Mouse (Mus musculus) inflammation-experienced regulatory T-cells, adult 6 months (primary cell): ENCODE measurements around the gene Adgb. TPM values are rescaled to one million over a fixed set of nuclear protein-coding genes. Genes with fewer than 3 reads are reported as not detected.

Experiments
- ATAC-seq: one replicate; pipeline ENCODE4 v1.8.0; 2017
- polyA plus RNA-seq, 3 experiments: library from polyadenylated mRNA; unstranded; fragments of 100-300 nt; shearing (Covaris generic); gene quantifications; one replicate each; pipeline ENCODE4 v1.2.1; 2017

Gene Adgb
- polyA plus RNA-seq, 3 experiments from 2014 or later: not detected

GRCm38 (mm10) chr10:10343930-10344329, 128.2 kb downstream of the Adgb start:
- ATAC-seq: no peak

GRCm38 (mm10) chr10:10325560-10325959, 146.6 kb downstream of the Adgb start:
- ATAC-seq: no peak

DNA sequence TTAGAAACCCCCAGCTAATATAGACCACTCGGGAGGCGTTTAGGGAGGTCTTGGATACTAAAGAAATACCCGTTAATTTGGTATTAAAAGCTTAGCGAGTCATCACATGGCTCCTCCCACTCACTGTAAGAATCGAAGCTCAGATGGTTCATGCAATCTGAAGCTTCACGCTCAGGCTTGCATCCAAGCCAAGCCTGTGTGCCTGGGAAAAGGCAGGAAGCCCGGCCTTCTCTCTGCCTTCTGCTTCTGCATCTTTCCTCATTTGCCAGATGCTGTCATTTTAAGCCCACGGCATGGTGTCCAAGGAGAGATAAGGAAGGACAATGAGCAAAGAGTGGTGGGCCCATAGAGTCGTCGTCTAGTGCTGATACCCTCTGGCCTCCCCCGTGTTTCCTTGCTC, 149.2 kb downstream of the Adgb start:
- ATAC-seq: no peak

DNA sequence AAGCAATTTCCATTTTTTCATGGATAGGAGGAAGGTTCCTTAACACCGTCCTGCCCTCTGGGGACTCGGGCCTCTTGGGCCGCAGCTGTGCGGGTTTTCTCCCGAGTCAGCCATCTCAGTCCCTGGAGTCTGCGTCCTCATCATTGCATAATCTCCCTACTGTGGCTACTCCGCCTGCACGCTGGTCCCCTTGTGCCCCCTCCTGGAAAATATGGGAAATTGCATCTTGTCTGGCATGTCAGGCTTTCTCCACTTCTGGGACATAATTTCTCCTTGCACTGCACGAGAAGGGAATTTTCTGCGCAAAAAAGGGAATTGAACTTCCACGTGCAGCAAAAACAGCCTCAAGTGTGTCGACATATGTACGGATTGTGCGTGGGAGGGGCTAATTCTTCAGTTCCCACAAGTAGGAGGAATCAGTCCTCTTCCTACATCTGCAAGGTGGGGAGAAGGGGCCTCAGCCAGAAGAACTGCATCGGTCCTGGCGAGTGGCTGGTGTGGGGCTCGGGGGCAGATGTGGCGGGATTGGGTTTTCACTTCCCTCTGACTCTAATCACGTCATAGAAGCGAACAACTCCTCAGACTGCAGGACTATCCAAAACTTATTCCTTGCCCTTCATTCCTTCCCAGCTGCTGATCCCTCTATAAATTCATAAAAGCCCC, 150.9 kb downstream of the Adgb start:
- ATAC-seq: peak; percentile 95

DNA sequence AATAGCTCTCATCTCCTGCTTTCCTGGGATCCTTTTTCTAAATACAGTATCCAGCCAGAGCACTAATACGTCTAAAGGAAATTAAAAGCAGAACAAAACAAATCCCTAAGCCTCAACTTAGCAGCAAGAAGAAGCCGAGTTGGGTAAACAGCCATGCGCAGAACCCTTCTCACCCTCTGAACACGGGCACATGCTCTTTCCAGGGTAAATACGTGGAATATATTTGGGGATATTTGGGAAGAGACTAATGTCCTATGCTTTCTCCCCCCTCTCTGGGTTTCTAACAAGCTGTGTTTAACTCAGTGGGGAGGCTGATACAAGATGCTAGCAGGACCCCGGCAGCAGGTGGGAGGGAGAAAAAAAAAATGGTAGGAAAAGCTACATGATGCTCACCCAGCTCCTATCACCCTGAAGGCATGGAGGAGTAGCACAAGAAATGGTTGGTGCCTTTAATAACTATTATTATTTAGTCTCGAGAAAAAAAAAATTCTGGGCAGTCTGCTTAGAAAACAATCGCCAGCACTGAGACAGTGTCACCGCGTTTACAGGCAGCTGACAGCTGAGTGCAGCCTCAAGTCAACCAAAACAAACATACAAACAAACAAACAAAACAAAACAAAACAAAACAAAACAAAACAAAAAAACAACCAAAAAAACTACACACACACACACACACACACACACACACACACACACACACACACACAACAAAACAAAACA, 151.6 kb downstream of the Adgb start:
- no peak for ATAC-seq

DNA sequence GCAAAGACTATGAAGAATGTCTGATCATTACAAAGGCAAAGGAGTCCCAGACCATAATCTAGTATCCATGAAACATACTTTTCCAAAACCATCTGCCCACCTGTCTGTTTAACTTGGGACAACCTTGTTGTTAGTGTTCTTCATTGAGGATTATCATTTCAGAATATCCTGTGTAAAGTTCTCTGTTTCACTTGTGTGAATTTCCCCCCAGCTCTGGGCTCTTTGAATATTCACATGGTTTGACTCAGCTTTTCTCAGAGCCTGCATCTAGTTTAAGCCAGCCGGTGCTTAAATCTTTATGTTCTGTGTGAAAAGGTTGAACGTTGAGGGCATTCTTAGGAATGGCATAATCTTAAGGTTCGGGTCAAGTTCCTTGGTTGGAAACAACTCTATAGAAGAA, 154.0 kb downstream of the Adgb start:
- ATAC-seq: no peak

DNA sequence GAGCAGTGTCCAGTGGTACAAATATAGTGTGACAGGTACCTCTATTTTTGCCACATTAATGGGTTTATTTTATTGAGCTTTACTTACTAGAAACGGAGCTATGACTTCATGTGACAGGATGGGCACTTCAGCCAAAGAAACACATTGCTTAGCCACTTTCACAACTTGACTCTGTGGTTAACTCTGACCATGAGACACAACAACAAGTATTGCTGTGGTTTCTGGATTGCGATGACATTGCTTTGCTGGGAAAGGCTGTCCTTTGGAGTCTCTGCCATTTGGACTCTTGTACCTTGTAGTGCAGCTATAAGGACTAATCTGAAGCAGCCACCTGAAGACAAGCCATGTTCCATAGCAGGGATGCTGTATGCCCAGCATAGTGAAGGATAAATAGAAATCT, 156.5 kb downstream of the Adgb start:
- no peak for ATAC-seq

- no peak for ATAC-seq
These were observed 157.6 kb downstream of the Adgb start for GRCm38 (mm10) chr10:10314521-10314920.

- ATAC-seq: no peak
These were observed 162.2 kb downstream of the Adgb start for GRCm38 (mm10) chr10:10309877-10310426.

- no peak for ATAC-seq
These were observed 163.1 kb downstream of the Adgb start for GRCm38 (mm10) chr10:10309056-10309455.

GRCm38 (mm10) chr10:10307384-10307783, 164.7 kb downstream of the Adgb start:
- peak; percentile 87 for ATAC-seq

- no peak for ATAC-seq
These were observed 167.8 kb downstream of the Adgb start for GRCm38 (mm10) chr10:10304370-10304769.

DNA sequence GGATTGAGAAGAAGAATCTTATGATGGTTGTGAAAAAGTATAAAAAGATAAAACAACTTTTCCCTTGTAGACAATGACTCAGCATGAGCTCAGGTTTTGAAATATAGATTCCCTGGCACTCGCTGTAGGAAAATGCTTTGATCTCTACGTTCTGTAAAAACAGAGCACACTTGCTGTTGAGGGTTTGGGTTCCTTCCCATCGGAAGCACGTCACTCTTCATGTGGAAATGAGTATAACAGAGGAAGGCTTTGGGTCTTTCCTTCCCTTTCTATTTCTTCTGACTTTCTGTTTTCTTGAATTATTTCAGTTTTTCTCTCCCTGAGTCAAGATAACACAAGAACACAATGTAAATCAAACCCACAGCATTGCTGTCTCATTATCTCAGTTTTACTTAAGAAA, 170.4 kb downstream of the Adgb start:
- no peak for ATAC-seq

- no peak for ATAC-seq
These were observed 171.1 kb downstream of the Adgb start for GRCm38 (mm10) chr10:10300915-10301439.

- no peak for ATAC-seq
These were observed 172.1 kb downstream of the Adgb start for GRCm38 (mm10) chr10:10299987-10300386.

DNA sequence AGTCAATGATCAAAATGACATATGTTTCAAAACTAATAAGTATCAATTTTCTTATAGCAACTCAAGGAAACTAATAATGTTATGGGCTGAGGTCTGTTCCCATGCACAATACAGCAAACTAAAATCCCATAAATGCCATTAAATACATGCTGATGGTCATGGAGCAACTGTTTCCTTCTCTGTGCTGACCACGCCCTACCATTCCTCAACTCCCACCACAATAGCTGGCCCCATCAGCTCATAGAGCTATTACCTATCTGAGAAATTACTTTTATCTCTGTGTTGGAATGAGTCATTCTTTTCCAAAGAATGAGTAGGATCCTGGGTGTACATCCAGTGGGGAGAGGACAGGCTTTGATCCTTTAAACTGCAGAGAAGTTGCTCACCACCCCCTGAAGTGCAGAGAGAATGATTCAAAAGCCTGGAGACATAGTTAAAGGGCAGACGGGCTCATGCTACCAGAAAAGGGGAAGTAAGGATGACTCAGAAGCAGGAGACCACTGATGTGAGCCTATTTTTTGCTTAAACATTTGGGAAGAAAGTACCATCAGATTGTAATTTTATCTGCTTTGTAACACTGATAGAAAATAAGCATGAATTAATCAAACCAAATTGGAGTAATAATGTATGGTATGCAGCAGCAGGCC, 184.8 kb downstream of the Adgb start:
- no peak for ATAC-seq

Other genes with a start within 250 kb of the Adgb start
- gene Rab32, start 85.9 kb upstream of the Adgb start, polyA plus RNA-seq: 1 to 10 TPM; 5.2 to 6.3 (median 5.9) TPM
- gene Gm10944, start 209.0 kb upstream of the Adgb start, polyA plus RNA-seq: not detected